Mouse (Mus musculus) G1E (cell line): ENCODE measurements around the gene Dnajc13. TPM values are rescaled to one million over a fixed set of nuclear protein-coding genes. Genes with fewer than 3 reads are reported as not detected.

Source experiments
- ATAC-seq: 2 replicates; pipeline ENCODE4 v1.8.0; 2016; ENCODE audit warnings: mild to moderate bottlenecking; ENCODE audit not compliant: insufficient number of reproducible peaks, poor library complexity, low FRiP score, severe bottlenecking; ENCODE audit errors: extremely low read depth
- DNase-seq: peaks from one replicate; pipeline ENCODE4 v3.0.0; 2012; ENCODE audit warnings: low spot score
- H3K27me3 ChIP-seq: 2 replicates; pipeline ENCODE4 v1.6.1; 2012; ENCODE audit warnings: mild to moderate bottlenecking, low read length, inconsistent platforms; ENCODE audit not compliant: insufficient read depth
- H3K36me3 ChIP-seq: replicated peaks from 2 replicates; pipeline ENCODE3; 2012; ENCODE audit warnings: mild to moderate bottlenecking, inconsistent platforms
- H3K4me1 ChIP-seq: 2 replicates; pipeline ENCODE4 v1.6.1; 2012; ENCODE audit warnings: low read depth, low read length, inconsistent platforms, mixed read lengths; ENCODE audit not compliant: insufficient read depth
- H3K4me3 ChIP-seq: 2 replicates; pipeline ENCODE4 v1.5.1; 2012; ENCODE audit warnings: low read depth, mild to moderate bottlenecking, inconsistent platforms, low read length, moderate library complexity, mixed read lengths
- H3K9me3 ChIP-seq: replicated peaks from 2 replicates; pipeline ENCODE4 v1.6.1; 2012; ENCODE audit warnings: inconsistent platforms
- CTCF ChIP-seq: IDR thresholded peaks from 2 replicates; pipeline ENCODE4 v1.5.1; 2012; ENCODE audit warnings: low read depth, low read length, inconsistent platforms, mixed read lengths
- GATA1 ChIP-seq: IDR thresholded peaks from 2 replicates; pipeline ENCODE4 v1.6.1; 2012; ENCODE audit warnings: borderline replicate concordance, low read length, inconsistent platforms, mixed read lengths
- GATA2 ChIP-seq: IDR thresholded peaks from 2 replicates; pipeline ENCODE4 v1.6.1; 2012; ENCODE audit warnings: low read depth, low read length, inconsistent platforms, borderline replicate concordance
- POLR2AphosphoS5 ChIP-seq: IDR thresholded peaks from 2 replicates; pipeline ENCODE4 v1.6.1; 2012; ENCODE audit warnings: low read depth, low read length, inconsistent platforms; ENCODE audit not compliant: insufficient replicate concordance
- TAL1 ChIP-seq: conservative IDR thresholded peaks from 2 replicates; pipeline ENCODE4 v1.6.1; 2012; ENCODE audit warnings: low read depth, low read length, inconsistent platforms, mixed read lengths
- polyA plus RNA-seq: library from polyadenylated mRNA; stranded (reverse); fragments of >175 nt; gene quantifications from 2 replicates; pipeline ENCODE4 v1.2.3, GENCODE M21; 2012
- total RNA-seq, 2 experiments: library from RNA; stranded (forward) in 1 of 2; stranded (reverse) in 1 of 2; fragments of 200-1000 nt in 1 of 2; fragments of >200 nt in 1 of 2; fragmentation: Nextera tagmentation in 1 of 2; gene quantifications; 2 replicates each; pipeline ENCODE4 v1.2.3; 2014 to 2017

Gene Dnajc13
- total and polyA plus RNA-seq, 3 experiments: 55.7 to 119 (median 62.9) TPM

- DNase-seq (no peak), ATAC-seq (no peak)
- Histone ChIP-seq H3K9me3 (no peaks in the 10 kb centered on the region), H3K36me3 (peaks cover 28% of the 10 kb centered on the region), H3K4me3 (no peak overlapping the region), H3K4me1 (peaks cover 40% of the 10 kb centered on the region), H3K27me3 (no peaks in the 10 kb centered on the region)
- no peak for TF ChIP-seq GATA1
- no peak for TF ChIP-seq POLR2AphosphoS5
- no peak for TF ChIP-seq GATA2
- no peak for TF ChIP-seq CTCF
- TF ChIP-seq TAL1: no peak
These were observed 2.4 kb downstream of the Dnajc13 start for GRCm38 (mm10) chr9:104260306-104260705.

GRCm38 (mm10) chr9:104256085-104256484, 6.6 kb downstream of the Dnajc13 start:
- Histone ChIP-seq H3K9me3 (no peaks in the 10 kb centered on the region), H3K36me3 (peaks cover 50% of the 10 kb centered on the region), H3K4me1 (peaks cover 19% of the 10 kb centered on the region), H3K4me3 (no peak overlapping the region), H3K27me3 (no peaks in the 10 kb centered on the region)
- DNase-seq (no peak), ATAC-seq (no peak)
- no peak for TF ChIP-seq GATA1
- TF ChIP-seq POLR2AphosphoS5: no peak
- no peak for TF ChIP-seq TAL1
- no peak for TF ChIP-seq GATA2
- TF ChIP-seq CTCF: no peak

DNA sequence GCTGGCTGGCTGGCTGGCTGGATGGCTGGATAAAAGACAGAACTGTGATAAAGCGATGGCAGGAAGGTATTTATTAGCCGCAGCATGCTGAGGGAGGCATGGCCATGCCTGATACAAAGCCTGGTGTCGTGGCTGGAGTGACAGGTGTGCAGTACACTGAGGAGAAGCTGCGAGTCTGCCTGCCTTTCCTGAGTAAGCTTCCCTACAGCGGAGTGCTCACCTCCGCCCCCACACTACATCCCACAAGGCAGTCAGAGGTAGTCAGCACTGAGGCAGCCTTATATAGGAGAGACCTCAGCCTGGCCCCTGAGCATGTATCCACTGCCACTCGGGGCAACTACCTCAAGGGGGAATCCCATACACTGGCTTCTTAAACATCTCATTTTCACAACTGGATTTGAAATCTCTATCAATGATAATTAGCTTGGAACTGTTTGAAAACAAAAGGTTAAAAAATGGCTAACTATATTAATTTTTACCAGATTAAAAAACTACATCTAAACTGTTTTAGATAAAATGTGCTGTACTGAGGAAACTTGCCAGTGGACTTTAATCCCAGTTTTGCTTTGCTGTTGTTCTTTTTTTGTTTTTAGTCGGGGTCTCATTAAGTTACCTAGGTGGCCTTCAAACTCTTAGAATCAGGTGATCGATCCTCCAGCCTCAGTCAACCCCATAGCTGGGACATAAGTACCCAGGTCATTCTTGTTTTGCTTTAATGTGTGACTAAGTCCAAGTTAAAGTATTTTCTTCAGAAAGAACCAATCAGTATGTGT, 8.1 kb downstream of the Dnajc13 start:
- DNase-seq (no peak), ATAC-seq (no peak)
- no peaks in the 10 kb centered on the region for H3K27me3 ChIP-seq
- no peaks in the 10 kb centered on the region for H3K9me3 ChIP-seq
- peaks cover 7% of the 10 kb centered on the region for H3K4me1 ChIP-seq
- TF ChIP-seq CTCF (no peak), GATA1 (no peak), GATA2 (no peak), TAL1 (no peak), POLR2AphosphoS5 (no peak)
- H3K4me3 ChIP-seq: no peak overlapping the region
- H3K36me3 ChIP-seq: peaks cover 42% of the 10 kb centered on the region

- DNase-seq (no peak), ATAC-seq (no peak)
- H3K27me3 ChIP-seq: no peaks in the 10 kb centered on the region
- H3K9me3 ChIP-seq: no peaks in the 10 kb centered on the region
- H3K4me3 ChIP-seq: no peak overlapping the region
- peaks cover 9% of the 10 kb centered on the region for H3K4me1 ChIP-seq
- peaks cover 46% of the 10 kb centered on the region for H3K36me3 ChIP-seq
- no peak for TF ChIP-seq CTCF
- no peak for TF ChIP-seq POLR2AphosphoS5
- no peak for TF ChIP-seq GATA1
- TF ChIP-seq GATA2: no peak
- TF ChIP-seq TAL1: no peak
These were observed 10.1 kb downstream of the Dnajc13 start for GRCm38 (mm10) chr9:104252637-104253036.

GRCm38 (mm10) chr9:104251687-104252086, 11.0 kb downstream of the Dnajc13 start:
- Histone ChIP-seq H3K4me1 (peaks cover 9% of the 10 kb centered on the region), H3K27me3 (no peaks in the 10 kb centered on the region), H3K36me3 (peaks cover 42% of the 10 kb centered on the region), H3K4me3 (no peak overlapping the region), H3K9me3 (no peaks in the 10 kb centered on the region)
- DNase-seq (no peak), ATAC-seq (no peak)
- no peak for TF ChIP-seq TAL1
- TF ChIP-seq GATA1: no peak
- TF ChIP-seq POLR2AphosphoS5: no peak
- TF ChIP-seq CTCF: no peak
- no peak for TF ChIP-seq GATA2

GRCm38 (mm10) chr9:104251111-104251510, 11.6 kb downstream of the Dnajc13 start:
- TF ChIP-seq CTCF (no peak), TAL1 (no peak), GATA1 (no peak), POLR2AphosphoS5 (no peak), GATA2 (no peak)
- Histone ChIP-seq H3K4me1 (peaks cover 9% of the 10 kb centered on the region), H3K4me3 (no peak overlapping the region), H3K36me3 (peaks cover 45% of the 10 kb centered on the region), H3K27me3 (no peaks in the 10 kb centered on the region), H3K9me3 (no peaks in the 10 kb centered on the region)
- ATAC-seq (no peak), DNase-seq (no peak)
